Mouse (Mus musculus): Measurements from ENCODE around the gene Actn4. TPM values are rescaled to one million over a fixed set of nuclear protein-coding genes. Genes with fewer than 3 reads are reported as not detected.
A peak's percentile ranks its signal among the peaks of the same experiment; 100 is the strongest.
"Not testable (repeated sequence)": the region's sequence is repeated elsewhere in the genome, so short reads cannot be mapped to it uniquely, and the experiment has no call there.

The Actn4 gene
- polyA plus RNA-seq, 1 experiment from 2014 or later = 260 TPM

- no peak for DNase-seq (ENCODE audit: low spot score)
- Histone ChIP-seq H3K4me3 (peak overlapping the region; percentile 84), H3K9me3 (no peaks in the 10 kb centered on the region), H3K4me1 (peaks cover 24% of the 10 kb centered on the region), H3K36me3 (replicated peaks) (peaks cover 16% of the 10 kb centered on the region), H3K27ac (replicated peaks) (peak overlapping the region; percentile 89; the same call in 1 of the 2 replicates), H3K27me3 (replicated peaks; ENCODE audit: low read depth, poor library complexity, severe bottlenecking) (no peaks in the 10 kb centered on the region)
- WGBS = 75% methylated on average over 11 of the region's 11 CpGs
Measured at GRCm38 (mm10) chr7:28983141-28983564, 21.0 kb upstream of the Actn4 start.

GRCm38 (mm10) chr7:28982274-28983013 is 20.3 kb upstream of the Actn4 start:
- WGBS = 15% methylated on average over 19 of the region's 19 CpGs
- Histone ChIP-seq H3K27ac (replicated peaks) (peak overlapping the region; percentile 89), H3K4me1 (peaks cover 24% of the 10 kb centered on the region), H3K9me3 (no peaks in the 10 kb centered on the region), H3K36me3 (replicated peaks) (peaks cover 23% of the 10 kb centered on the region), H3K27me3 (replicated peaks; ENCODE audit: low read depth, poor library complexity, severe bottlenecking) (no peaks in the 10 kb centered on the region), H3K4me3 (peak overlapping the region; percentile 84)
- no peak for DNase-seq (ENCODE audit: low spot score)

DNA sequence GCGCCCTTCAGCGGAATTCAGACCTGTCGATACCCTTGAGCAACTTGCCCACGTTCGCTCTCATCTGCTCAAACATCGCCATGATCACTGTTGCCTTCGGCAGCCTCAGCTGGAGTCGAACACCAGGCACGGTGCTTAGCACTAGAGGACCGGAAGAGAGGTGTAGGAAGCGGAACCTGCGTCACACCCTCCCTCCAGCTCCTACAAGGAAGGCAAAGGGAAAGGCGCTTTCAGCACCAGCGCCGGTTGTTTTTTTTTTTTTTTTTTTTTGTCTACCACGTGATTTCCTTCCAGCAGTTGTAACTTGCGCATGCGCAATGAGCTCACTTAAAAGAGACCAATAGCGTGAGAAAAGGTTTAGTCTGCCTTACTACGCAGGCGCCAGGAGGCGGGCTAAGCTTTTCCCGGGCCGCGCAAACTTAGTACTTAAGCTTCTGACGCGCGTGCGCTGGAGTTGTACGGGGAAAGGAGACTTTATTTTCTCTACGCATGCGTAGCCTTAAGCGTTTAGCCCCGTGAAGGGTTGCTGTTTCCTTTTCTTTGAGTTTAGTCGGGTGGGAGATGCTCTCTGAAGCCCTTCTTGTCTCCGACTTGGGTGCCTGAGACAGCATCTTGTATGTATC is 19.6 kb upstream of the Actn4 start, which contains the start of the genes Eif3k and Map4k1:
TSS of gene Eif3k (minus strand) at position 214 of the 623 bp plus-strand sequence.
TSS of gene Map4k1 (plus strand) at position 400 of the 623 bp plus-strand sequence.
- Histone ChIP-seq H3K4me1 (peaks cover 24% of the 10 kb centered on the region), H3K4me3 (peak within 1 kb of the TSS; percentile 84), H3K27ac (replicated peaks) (peak within 1 kb of the TSS; percentile 89), H3K27me3 (replicated peaks; ENCODE audit: low read depth, poor library complexity, severe bottlenecking) (no peaks in the 10 kb centered on the region), H3K9me3 (no peaks in the 10 kb centered on the region), H3K36me3 (replicated peaks) (peaks cover 30% of the 10 kb centered on the region)
- under 1% methylated on average over 36 of the region's 36 CpGs for WGBS
- DNase-seq (ENCODE audit: low spot score) = peak; percentile 96

DNA sequence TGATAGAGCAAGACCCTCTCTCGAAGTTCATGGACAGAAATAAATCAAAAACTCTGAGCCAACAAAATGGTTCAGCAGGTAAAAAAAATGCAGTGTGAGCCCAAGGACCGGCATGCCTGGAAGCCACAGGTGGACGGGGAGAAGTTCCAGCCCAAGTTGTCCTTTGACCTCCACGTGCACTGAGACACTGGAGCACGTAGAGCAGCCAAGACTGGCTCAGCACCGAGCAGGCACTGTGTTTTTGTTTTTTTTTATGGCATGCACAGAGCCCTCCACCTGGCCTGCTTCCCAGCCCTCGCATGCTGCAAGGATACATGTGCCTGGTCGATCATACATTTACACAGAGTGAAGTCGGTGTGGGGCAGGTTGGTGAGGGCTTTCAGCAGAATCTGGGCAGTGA is 15.4 kb upstream of the Actn4 start:
- Histone ChIP-seq H3K36me3 (replicated peaks) (peaks cover 69% of the 10 kb centered on the region), H3K27ac (replicated peaks) (no peak overlapping the region), H3K4me1 (peaks cover 16% of the 10 kb centered on the region), H3K27me3 (replicated peaks; ENCODE audit: low read depth, poor library complexity, severe bottlenecking) (no peaks in the 10 kb centered on the region), H3K9me3 (no peaks in the 10 kb centered on the region), H3K4me3 (no peak overlapping the region)
- DNase-seq (ENCODE audit: low spot score) = no peak
- WGBS = 94% methylated on average over 9 of the region's 9 CpGs

- Histone ChIP-seq H3K36me3 (replicated peaks) (peaks cover 89% of the 10 kb centered on the region), H3K27me3 (replicated peaks; ENCODE audit: low read depth, poor library complexity, severe bottlenecking) (no peaks in the 10 kb centered on the region), H3K4me3 (no peak overlapping the region), H3K27ac (replicated peaks) (no peak overlapping the region), H3K9me3 (no peaks in the 10 kb centered on the region), H3K4me1 (peaks cover 10% of the 10 kb centered on the region)
- DNase-seq (ENCODE audit: low spot score) = no peak
- WGBS = 82% methylated on average over 8 of the region's 8 CpGs
Measured at GRCm38 (mm10) chr7:28973025-28973424, 10.9 kb upstream of the Actn4 start.

- H3K27me3 ChIP-seq (replicated peaks; ENCODE audit: low read depth, poor library complexity, severe bottlenecking) = no peaks in the 10 kb centered on the region
- peaks cover 10% of the 10 kb centered on the region for H3K4me1 ChIP-seq
- H3K9me3 ChIP-seq = no peaks in the 10 kb centered on the region
- 0 out of 2 replicates have a peak overlapping the region, but pooled peaks have one; percentile 30 for H3K27ac ChIP-seq (replicated peaks)
- 67% methylated on average over 8 of the region's 8 CpGs for WGBS
- no peak overlapping the region for H3K4me3 ChIP-seq
- DNase-seq (ENCODE audit: low spot score) = peak; percentile 88
- peaks cover 84% of the 10 kb centered on the region for H3K36me3 ChIP-seq (replicated peaks)
Measured at GRCm38 (mm10) chr7:28972542-28972985, 10.4 kb upstream of the Actn4 start.

GRCm38 (mm10) chr7:28971770-28972269 is 9.7 kb upstream of the Actn4 start:
- H3K9me3 ChIP-seq = no peaks in the 10 kb centered on the region
- H3K27me3 ChIP-seq (replicated peaks; ENCODE audit: low read depth, poor library complexity, severe bottlenecking) = no peaks in the 10 kb centered on the region
- H3K36me3 ChIP-seq (replicated peaks) = peaks cover 77% of the 10 kb centered on the region
- peaks cover 10% of the 10 kb centered on the region for H3K4me1 ChIP-seq
- no peak overlapping the region for H3K4me3 ChIP-seq
- H3K27ac ChIP-seq (replicated peaks) = no peak overlapping the region
- DNase-seq (ENCODE audit: low spot score) = no peak
- 87% methylated on average over 6 of the region's 6 CpGs for WGBS

DNA sequence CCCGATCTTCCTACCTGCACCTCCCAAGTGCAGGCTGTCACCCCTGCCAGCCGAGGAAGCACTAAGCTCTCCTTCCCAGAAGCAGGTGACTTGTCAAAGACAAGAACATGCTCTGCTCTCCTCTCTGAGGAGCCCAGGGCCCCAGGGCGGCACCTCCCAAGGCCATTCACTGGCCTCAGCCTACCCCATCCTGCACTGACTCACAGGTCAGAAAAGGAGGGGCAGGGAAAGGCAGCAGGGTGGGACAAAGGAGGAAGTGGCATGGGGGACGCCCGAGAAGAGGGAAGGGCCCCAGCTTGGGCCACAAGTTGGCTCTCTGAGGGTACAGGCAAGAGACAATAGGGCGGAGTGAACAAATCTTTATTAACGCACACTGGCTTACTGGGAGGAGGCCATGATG is 8.9 kb upstream of the Actn4 start:
- H3K4me1 ChIP-seq = peaks cover 10% of the 10 kb centered on the region
- peaks cover 69% of the 10 kb centered on the region for H3K36me3 ChIP-seq (replicated peaks)
- 89% methylated on average over 7 of the region's 7 CpGs for WGBS

DNA sequence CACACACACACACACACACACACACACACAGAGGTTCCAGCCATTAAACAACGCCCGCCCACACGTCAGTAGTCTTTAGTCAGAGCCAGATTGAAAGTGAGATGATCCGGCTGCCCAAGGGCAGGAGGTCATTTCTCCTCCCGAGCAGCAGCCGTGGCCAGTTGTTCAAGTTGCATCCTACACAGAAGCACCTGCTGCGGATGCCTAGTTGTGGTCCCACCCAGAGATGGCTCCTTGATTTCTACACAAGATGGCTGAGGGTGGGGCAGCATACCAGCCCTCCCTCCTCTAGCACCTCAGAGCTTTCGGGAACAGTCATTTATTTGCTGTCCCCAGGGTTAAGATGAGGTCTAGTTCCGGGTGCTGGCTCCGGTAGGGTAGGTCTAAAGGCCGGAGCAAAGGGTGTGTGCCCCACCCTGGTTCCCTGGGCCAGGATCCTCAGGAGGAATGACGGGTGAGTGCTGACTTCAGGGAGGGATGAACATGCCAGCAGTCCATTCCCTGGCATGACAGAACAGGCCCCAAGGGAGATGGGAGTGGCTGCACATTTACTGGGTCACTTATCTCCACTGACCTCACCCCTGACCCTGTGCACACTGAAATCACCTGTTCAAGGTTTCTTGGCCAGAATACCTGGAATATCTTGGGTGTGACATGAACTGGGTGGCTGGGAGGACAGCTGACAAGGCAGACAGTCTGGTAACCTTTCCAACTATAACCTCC is 7.7 kb upstream of the Actn4 start:
- Histone ChIP-seq H3K27ac (replicated peaks) (no peak overlapping the region), H3K9me3 (no peaks in the 10 kb centered on the region), H3K4me3 (no peak overlapping the region), H3K27me3 (replicated peaks; ENCODE audit: low read depth, poor library complexity, severe bottlenecking) (no peaks in the 10 kb centered on the region), H3K4me1 (peaks cover 10% of the 10 kb centered on the region), H3K36me3 (replicated peaks) (peaks cover 59% of the 10 kb centered on the region)
- 74% methylated on average over 12 of the region's 12 CpGs for WGBS
- DNase-seq (ENCODE audit: low spot score) = no peak

More for the DNA sequence above, 8.9 kb upstream of the Actn4 start:
- no peak overlapping the region for H3K4me3 ChIP-seq
- DNase-seq (ENCODE audit: low spot score) = no peak
- no peak overlapping the region for H3K27ac ChIP-seq (replicated peaks)
- H3K27me3 ChIP-seq (replicated peaks; ENCODE audit: low read depth, poor library complexity, severe bottlenecking) = no peaks in the 10 kb centered on the region
- H3K9me3 ChIP-seq = no peaks in the 10 kb centered on the region

DNA sequence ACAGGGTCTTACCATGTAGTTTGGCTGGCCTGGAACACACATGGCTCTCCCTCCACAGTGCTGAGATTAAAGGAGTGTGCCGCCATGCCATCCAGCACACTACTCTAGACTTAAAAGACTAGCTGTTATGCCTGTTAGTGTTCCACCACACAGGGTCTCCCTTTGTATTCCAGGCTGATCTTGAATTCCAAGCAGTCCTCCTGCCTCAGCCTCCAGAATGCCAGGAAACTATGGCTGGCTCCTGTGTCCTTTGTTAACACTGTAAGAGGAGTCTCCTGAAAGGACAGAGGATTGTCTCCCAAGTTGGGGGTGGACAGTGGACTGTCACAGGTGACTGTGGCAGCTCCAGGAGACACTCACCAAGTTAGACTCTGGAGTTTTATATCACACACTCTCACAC is 7.1 kb upstream of the Actn4 start:
- no peak for DNase-seq (ENCODE audit: low spot score)
- peaks cover 13% of the 10 kb centered on the region for H3K4me1 ChIP-seq
- H3K27ac ChIP-seq (replicated peaks) = no peak overlapping the region
- peaks cover 53% of the 10 kb centered on the region for H3K36me3 ChIP-seq (replicated peaks)
- H3K27me3 ChIP-seq (replicated peaks; ENCODE audit: low read depth, poor library complexity, severe bottlenecking) = no peaks in the 10 kb centered on the region
- no peaks in the 10 kb centered on the region for H3K9me3 ChIP-seq
- H3K4me3 ChIP-seq = no peak overlapping the region
- WGBS = 95% methylated on average over 1 of the region's 1 CpGs

DNA sequence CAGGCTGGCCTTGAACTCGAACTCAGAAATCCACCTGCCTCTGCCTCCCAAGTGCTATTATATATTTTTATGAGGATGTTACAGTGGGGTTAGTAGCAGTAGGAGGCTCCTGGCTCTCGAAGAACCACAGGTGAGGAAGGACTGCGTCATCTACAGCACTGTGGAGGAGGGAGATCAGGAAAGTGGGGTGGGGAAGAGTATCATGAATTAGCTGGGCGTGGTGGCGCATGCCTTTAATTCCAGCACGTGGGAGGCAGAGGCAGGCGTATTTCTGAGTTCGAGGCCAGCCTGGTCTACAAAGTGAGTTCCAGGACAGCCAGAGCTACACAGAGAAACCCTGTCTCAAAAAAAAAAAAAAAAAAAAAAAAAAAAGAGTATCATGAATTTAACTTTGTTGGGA is 6.0 kb upstream of the Actn4 start:
- H3K9me3 ChIP-seq; H3K27ac ChIP-seq (replicated peaks); H3K4me3 ChIP-seq; DNase-seq (ENCODE audit: low spot score); H3K27me3 ChIP-seq (replicated peaks; ENCODE audit: low read depth, poor library complexity, severe bottlenecking): not testable (repeated sequence)
- Histone ChIP-seq H3K4me1 (peaks cover 17% of the 10 kb centered on the region), H3K36me3 (replicated peaks) (peaks cover 42% of the 10 kb centered on the region)
- WGBS = 91% methylated on average over 8 of the region's 8 CpGs

DNA sequence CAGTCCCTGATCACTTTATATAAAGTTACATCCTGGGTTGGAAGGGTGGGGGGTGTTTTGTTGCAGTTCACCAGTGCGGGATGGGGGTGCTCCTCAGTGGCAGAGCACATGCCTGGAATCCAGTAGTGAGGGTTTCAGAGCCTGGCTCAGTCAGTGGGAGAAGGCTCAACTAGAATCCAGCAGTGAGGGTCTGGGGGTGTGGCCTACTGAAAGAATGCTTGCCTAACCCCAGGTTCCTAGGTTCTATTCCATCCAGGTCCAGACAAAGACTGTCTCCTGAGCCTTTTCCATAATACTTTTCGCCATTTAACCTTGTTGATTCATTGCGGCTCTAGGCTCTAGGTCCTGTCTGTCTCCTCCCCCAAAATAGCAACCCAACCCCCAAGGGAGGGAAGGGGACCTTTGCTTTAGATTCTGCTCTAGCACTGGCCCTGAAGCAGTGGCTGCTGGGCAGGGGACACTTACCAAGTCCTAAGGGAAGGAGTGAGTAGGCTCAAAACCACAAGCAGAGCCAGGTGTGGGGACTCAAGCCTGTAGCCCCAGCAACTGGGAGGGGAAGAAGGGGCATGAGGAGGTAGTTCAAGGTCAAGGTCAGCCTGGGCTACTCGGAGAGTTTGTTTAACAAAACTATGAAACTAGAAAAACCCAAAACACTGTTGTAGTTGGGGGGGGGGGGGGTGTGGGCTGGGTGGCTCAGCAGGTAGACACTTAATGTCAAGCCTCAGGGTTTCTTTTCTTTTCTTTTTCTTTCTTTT is 4.8 kb upstream of the Actn4 start:
- Histone ChIP-seq H3K9me3 (no peaks in the 10 kb centered on the region), H3K4me1 (peaks cover 19% of the 10 kb centered on the region), H3K36me3 (replicated peaks) (peaks cover 31% of the 10 kb centered on the region), H3K27me3 (replicated peaks; ENCODE audit: low read depth, poor library complexity, severe bottlenecking) (no peaks in the 10 kb centered on the region), H3K27ac (replicated peaks) (no peak overlapping the region), H3K4me3 (no peak overlapping the region)
- 72% methylated on average over 4 of the region's 4 CpGs for WGBS
- DNase-seq (ENCODE audit: low spot score) = no peak

Data from embryonic facial prominence, embryonic 10.5 days (tissue).